Mouse (Mus musculus) R1 (cell line): ENCODE data around the gene Itgav.

Experiments used
- DNase-seq: peaks from one replicate; pipeline ENCODE4 v3.0.0-alpha.2; 2018; ENCODE audit warnings: low read depth, low spot score

The Itgav gene

GRCm38 (mm10) chr2:83723921-83724826 lies at the start of gene Itgav:
Gene Itgav, plus strand, starts transcription at chr2:83724397.
- DNase-seq, result peak; percentile 85

- DNase-seq, result no peak
Observed at GRCm38 (mm10) chr2:83674421-83674820, 49.8 kb upstream of the Itgav start.

GRCm38 (mm10) chr2:83674896-83675295 lies 49.3 kb upstream of the Itgav start:
- no peak for DNase-seq

GRCm38 (mm10) chr2:83675681-83676080 lies 48.5 kb upstream of the Itgav start:
- DNase-seq, result no peak

- DNase-seq, result no peak
Observed at GRCm38 (mm10) chr2:83676226-83676870, 47.8 kb upstream of the Itgav start.

- no peak for DNase-seq
Observed at GRCm38 (mm10) chr2:83681332-83681731, 42.9 kb upstream of the Itgav start.

GRCm38 (mm10) chr2:83681785-83682184 lies 42.4 kb upstream of the Itgav start:
- DNase-seq, result no peak

GRCm38 (mm10) chr2:83682282-83682681 lies 41.9 kb upstream of the Itgav start:
- DNase-seq, result no peak

- DNase-seq, result no peak
Observed at GRCm38 (mm10) chr2:83683731-83684519, 40.3 kb upstream of the Itgav start.

GRCm38 (mm10) chr2:83684691-83685090 lies 39.5 kb upstream of the Itgav start:
- no peak for DNase-seq

GRCm38 (mm10) chr2:83690372-83690771 lies 33.8 kb upstream of the Itgav start:
- DNase-seq, result no peak

- DNase-seq, result peak; percentile 91
Observed at GRCm38 (mm10) chr2:83692651-83693545, 31.3 kb upstream of the Itgav start.

GRCm38 (mm10) chr2:83694061-83694460 lies 30.1 kb upstream of the Itgav start:
- DNase-seq, result peak; percentile 45

GRCm38 (mm10) chr2:83695345-83696247 lies 28.6 kb upstream of the Itgav start:
- no peak for DNase-seq

- no peak for DNase-seq
Observed at GRCm38 (mm10) chr2:83698484-83698883, 25.7 kb upstream of the Itgav start.

GRCm38 (mm10) chr2:83699324-83699723 lies 24.9 kb upstream of the Itgav start:
- DNase-seq, result no peak

- no peak for DNase-seq
Observed at GRCm38 (mm10) chr2:83700667-83701066, 23.5 kb upstream of the Itgav start.

- no peak for DNase-seq
Observed at GRCm38 (mm10) chr2:83702411-83702810, 21.8 kb upstream of the Itgav start.

GRCm38 (mm10) chr2:83705580-83706158 lies 18.5 kb upstream of the Itgav start:
- no peak for DNase-seq
